Mouse (Mus musculus) c-Kit-positive CD71-positive TER-119-positive erythroid progenitor cells, embryonic 14.5 days (primary cell): ENCODE results near the gene Ccnd3.

ENCODE experiments used
- DNase-seq: peaks from one replicate; pipeline ENCODE4 v3.0.0-alpha.2; 2013; ENCODE audit warnings: low spot score

Gene Ccnd3

DNA sequence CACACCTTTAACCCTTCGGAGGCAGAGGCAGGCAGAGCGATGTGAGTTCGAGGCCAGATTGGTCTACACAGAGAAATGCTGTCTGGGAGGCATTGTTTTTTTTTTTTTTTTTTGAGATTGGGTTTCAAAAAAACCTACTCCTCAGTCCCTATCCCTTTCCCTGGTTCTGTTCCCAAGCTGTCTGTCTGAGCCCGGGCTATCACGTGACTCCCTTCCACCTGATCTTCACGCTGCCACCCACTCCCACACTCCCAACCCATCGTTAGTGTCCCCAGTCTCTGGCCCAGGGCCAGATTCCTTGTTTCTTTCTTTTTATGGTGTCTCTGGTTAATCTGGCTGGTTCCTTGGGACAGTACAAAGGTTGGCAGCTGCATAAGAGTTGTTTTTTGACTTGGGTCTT is 46.2 kb downstream of the Ccnd3 start:
- no peak for DNase-seq

GRCm38 (mm10) chr17:47552994-47553393 is 48.1 kb downstream of the Ccnd3 start:
- no peak for DNase-seq

- no peak for DNase-seq
These were observed 49.8 kb downstream of the Ccnd3 start for GRCm38 (mm10) chr17:47554621-47555020.

GRCm38 (mm10) chr17:47557179-47557578 is 52.3 kb downstream of the Ccnd3 start:
- DNase-seq = no peak

GRCm38 (mm10) chr17:47559726-47560125 is 54.9 kb downstream of the Ccnd3 start:
- no peak for DNase-seq

DNA sequence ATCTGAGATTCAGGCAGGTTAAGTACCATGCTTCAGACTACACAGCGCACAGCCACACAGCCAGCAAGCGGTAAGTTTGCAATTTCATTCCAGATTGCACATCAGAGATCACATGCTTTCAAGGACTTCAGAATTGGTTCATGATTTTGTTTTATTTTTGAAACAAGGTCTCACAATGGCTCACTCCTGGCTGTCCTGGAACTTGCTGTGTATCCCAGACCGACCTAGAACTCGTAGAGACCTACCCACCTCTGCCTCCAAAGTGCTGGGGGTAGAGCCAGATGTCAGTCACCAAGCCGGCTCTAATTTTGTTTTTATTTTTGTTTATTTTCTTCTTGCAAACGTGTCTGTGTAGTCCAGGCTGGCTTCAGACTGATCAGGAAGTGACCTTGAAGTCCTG is 58.0 kb downstream of the Ccnd3 start:
- DNase-seq = no peak

DNA sequence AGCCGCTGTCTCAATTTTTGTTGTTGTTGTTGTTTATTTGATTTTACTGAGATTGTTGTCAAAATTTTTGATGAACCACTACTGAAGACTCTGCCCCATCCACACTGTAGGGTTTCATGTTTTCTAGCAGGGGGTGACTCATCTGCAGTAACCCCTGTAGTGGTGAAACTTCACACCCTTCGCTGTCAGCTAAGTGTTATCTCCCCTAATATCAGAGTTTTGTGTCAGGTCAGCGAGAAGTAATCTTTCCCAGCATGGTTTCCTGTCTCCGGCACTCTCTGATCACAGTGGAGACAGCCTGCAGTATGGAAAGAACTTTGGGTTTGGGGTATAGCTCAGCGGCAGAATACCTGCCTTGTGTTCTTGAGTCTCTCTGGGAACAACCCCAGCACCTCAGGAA is 59.8 kb downstream of the Ccnd3 start:
- DNase-seq = no peak

GRCm38 (mm10) chr17:47566133-47566532 is 61.3 kb downstream of the Ccnd3 start:
- no peak for DNase-seq

DNA sequence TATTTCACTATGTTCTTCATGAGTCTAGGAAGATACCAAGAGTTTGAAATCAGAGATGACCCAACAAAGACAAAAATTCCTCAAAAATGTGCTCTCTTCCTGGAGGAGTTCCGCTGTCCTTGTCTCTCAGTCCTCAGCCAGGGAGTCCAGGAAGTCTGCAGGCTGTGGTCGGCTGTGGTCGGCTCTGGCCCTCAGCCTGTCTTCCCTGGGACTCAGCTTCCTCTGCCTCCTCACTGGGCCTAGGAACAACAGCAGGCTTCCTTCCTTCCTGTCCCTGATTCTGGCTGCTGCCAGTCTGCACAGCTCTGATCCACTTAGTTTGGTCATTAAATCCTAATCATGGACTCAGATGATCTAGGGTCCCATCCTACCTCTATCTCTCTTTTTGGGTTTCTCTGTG is 62.4 kb downstream of the Ccnd3 start:
- no peak for DNase-seq

DNA sequence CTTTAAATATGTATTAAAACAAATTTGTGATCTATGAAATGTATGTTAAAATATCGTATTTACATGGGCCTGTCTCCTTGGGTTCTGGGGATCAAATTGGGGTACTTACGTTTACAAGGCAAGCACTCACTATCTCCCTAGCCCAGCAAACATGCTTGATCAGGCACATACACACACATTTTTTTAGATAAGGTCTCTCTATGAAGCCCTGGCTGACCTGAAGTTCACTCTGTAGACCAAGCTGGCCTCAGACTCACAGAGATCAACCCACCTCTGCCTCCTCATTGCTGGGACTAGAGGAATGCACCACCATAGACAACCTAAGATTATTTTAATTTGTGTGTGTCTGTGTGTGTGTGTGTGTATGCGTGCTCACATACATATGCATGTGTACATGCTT is 63.5 kb downstream of the Ccnd3 start:
- DNase-seq = peak; percentile 76

DNA sequence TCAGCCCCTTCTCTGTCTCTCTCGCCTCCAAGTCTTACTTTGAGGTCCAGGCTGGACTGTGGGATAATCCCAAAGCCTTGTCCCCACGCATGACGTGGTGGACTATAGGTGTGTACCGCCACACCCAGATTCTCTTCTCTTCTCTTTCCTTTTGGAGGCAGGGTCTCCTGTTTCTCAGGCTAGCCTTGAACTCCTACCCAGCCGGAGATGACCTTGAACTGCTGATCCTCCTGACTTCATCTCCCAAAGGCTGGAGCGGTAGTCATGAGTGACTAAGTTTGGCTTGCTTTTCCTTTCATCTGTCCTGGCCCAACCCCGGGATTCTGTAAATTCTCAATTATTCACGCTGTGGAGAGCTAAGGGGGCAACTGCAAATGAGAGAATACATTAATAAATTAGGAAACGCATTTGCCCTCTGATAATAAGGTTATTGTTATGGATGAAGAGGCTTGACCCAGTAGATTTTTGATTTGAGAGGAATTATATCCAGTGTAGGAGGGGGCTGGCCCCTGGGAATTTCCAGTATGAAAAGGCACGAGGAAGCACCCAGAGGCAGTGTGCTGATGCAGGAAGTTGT is 64.2 kb downstream of the Ccnd3 start:
- DNase-seq = no peak

DNA sequence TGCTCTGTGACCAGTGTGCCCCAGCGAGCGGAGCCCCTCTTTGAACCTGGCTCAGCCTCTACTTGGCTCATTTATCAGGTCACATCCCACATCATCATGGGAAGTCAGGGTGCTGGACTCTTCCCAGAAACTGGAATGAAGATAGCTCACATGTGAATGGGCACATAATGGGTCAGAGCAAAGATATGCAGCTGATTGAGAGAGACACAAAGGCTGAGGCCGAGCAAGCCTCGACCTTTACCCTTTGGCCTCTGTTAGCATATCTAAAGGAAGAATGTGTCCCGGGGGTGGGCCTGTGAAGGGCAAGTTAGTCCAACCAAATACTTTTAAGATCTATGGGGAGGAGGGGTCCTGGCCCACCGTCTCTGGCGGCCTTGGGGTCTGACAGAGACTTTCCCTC is 66.8 kb downstream of the Ccnd3 start:
- no peak for DNase-seq

DNA sequence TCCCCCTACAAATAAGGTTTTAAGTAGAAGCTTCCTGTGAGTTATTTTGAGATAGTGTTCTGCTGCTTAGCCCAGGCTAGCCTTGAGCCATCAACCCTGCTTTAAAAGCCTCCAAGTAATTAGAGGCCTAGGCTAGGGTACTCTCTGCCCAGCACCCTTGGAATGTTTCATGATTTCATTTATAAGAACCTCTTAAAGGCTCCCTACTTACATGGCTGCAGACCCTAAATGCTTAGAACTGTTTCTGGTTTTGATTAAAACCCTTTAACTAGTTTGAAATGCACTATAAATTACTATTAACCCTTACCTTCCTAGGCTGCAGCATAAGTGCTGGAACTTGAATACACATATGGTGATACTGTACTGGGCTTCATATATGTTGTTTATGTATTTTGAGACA is 67.6 kb downstream of the Ccnd3 start:
- DNase-seq = no peak

GRCm38 (mm10) chr17:47574028-47574427 is 69.2 kb downstream of the Ccnd3 start:
- no peak for DNase-seq

- DNase-seq = no peak
These were observed 70.0 kb downstream of the Ccnd3 start for GRCm38 (mm10) chr17:47574830-47575229.

GRCm38 (mm10) chr17:47578655-47579054 is 73.8 kb downstream of the Ccnd3 start:
- DNase-seq = peak; percentile 73

GRCm38 (mm10) chr17:47580962-47581361 is 76.1 kb downstream of the Ccnd3 start:
- no peak for DNase-seq

DNA sequence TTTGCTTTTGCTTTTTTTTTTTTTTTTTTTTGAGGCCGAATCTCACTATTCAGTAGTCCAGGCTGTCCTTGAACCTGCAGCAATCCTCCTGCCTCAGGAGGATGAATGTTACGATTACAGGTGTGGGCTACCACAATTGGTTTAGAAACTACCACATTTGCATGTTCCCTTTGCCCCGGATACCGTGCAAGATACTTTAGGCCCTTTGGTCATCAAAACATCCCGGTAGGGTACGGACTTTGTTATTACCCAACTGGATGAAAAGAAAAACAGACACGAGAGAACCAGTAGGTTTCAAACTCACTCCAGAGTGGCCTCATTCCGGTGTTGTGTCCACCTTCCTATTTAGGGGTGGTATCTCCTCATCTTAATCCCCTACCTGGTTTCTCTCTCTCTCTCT is 83.7 kb downstream of the Ccnd3 start:
- DNase-seq = no peak

DNA sequence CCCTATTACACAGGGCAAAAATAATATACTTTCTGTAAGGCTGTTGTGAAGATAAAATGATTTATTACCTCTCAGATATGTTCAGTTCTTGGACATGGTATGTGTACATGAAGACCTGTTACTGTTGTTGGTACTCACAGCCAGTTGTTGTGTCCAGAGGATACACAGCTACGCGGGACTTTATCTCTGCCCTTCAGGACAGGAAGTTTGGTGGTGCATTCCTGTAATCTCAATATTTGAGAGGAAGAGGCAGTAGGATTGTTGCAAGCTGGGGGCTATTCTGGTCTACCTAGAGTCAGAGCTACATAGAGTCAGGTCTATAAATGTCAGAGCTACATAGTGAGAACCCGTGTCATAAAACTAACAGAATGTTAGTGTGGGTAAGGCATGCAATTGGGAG is 86.2 kb downstream of the Ccnd3 start:
- DNase-seq = no peak

DNA sequence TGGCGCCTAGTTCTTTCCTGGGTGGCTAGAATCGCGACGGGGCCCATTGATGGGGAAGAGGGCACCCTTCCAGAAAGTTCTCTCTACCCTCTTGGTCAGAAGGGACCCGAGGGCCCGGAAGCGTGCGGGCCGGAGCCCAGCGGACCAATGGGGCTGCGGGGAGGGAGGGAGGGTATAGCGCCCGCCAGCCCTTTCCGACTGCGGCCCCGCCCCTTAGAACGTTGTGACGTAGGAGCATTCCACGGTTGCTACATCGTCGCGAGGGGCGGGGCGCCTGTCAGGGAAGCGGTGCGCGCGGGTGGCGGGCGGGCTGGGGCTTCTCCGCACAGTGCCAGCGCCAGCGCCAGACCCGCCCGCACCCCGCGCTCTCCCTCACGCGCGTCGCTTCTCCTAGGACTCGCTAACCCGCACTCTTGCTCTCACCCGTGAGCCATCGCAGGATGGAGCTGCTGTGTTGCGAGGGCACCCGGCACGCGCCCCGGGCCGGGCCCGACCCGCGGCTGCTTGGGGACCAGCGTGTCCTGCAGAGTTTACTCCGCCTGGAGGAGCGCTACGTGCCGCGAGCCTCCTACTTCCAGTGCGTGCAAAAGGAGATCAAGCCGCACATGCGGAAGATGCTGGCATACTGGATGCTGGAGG is 88.5 kb downstream of the Ccnd3 start:
- peak; percentile 97 for DNase-seq

DNA sequence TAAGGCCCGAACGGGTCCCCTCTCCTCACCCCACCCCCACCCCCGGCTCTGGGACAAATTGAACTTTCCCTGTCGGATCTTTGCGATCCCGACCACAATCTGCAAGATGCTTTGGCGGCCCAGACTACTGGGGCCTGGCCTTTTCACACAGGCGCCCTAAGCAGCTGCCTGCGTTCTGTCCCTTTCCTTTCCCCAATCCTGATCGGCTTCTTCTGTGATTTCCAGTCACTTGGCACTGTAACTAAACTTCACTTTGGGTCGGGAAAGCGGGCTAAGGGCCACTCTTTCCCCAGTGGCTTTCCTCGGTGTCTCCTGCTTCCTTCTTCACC is 89.0 kb downstream of the Ccnd3 start:
- DNase-seq = no peak

DNA sequence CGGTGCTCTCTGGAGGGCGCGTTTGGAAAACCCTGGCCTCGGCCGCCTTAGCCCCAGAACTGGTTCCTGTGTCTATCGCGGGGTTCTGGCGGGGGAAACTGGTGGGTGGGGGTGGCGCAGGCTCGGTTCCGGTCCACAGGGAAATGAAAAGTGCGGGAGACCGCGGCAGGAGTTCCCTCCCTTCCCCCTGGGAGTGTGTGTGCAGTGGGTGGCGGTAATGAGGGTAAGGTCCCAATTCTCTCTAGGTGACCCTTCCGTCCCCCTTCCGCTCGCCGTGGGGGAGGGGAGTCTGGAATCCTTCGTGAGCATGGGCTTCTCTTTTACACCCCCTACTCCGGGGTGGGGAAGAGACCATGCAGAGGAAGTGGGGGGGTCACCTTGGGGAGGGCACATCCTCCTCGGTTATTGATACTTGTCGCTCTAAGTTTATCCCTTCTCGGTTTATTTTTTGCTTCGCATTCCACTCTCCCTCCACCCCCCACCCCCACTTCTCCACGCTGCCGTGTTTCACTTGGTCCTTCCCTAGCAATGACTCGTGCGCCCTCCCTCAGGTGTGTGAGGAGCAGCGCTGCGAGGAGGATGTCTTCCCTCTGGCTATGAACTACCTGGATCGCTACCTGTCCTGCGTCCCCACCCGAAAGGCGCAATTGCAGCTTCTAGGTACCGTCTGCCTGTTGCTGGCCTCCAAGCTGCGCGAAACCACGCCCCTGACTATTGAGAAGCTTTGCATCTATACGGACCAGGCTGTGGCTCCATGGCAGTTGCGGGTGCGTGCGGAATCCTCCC is 89.5 kb downstream of the Ccnd3 start:
- DNase-seq = no peak

DNA sequence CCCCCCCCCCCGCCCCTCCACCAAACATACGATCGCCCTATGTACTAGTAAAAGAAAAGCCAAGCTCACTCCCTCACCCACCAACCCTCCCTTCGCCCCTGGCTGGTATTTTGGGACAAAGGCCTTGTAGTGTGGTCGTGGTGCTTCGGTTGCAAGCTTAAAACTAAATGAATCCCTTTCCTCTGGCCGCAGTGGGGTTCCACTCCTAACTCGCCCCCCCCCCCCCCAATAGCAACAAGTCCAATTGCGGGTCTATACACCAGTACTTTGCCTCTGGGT is 90.1 kb downstream of the Ccnd3 start:
- no peak for DNase-seq
